Mouse (Mus musculus) cortical plate, adult 2 months (tissue): Measurements from ENCODE around the gene Atxn7l2. TPM values are rescaled to one million over a fixed set of nuclear protein-coding genes. Genes with fewer than 3 reads are reported as not detected.

ENCODE experiments used
- H3K27ac ChIP-seq: fragments of 200-500 bp; 2 replicates; pipeline ENCODE4 v1.5.1; 2012; ENCODE audit warnings: low read length, control low read depth, inconsistent platforms; ENCODE audit not compliant: insufficient read depth
- H3K4me1 ChIP-seq: fragments of 200-500 bp; 2 replicates; pipeline ENCODE4 v1.6.1; 2011; ENCODE audit warnings: low read length; ENCODE audit not compliant: control insufficient read depth, insufficient read depth
- H3K4me3 ChIP-seq: fragments of 200-500 bp; 2 replicates; pipeline ENCODE4 v1.5.1; 2011; ENCODE audit warnings: mild to moderate bottlenecking, low read length, control low read depth; ENCODE audit not compliant: insufficient read depth
- CTCF ChIP-seq: fragments of 200-500 bp; IDR thresholded peaks from 2 replicates; pipeline ENCODE4 v1.5.1; 2011; ENCODE audit warnings: mild to moderate bottlenecking, control low read depth, low read length; ENCODE audit not compliant: insufficient read depth; ENCODE audit errors: extremely low read depth
- POLR2A ChIP-seq: fragments of 200-500 bp; IDR thresholded peaks from 2 replicates; pipeline ENCODE4 v1.6.1; 2011; ENCODE audit warnings: mild to moderate bottlenecking, low read length, control low read depth; ENCODE audit not compliant: insufficient read depth; ENCODE audit errors: extremely low read depth
- polyA plus RNA-seq: library from polyadenylated mRNA; depleted of rRNA; stranded (reverse); fragments of >200 nt; gene quantifications from 2 replicates; pipeline ENCODE4 v1.2.3, GENCODE M21; 2012

The Atxn7l2 gene
- polyA plus RNA-seq, 1 experiment: 36.5 TPM

GRCm38 (mm10) chr3:108195941-108196590, 14.7 kb downstream of the Atxn7l2 start:
- no peak for TF ChIP-seq CTCF
- TF ChIP-seq POLR2A: peak; percentile 17; the same call in 1 of the 2 replicates
- H3K27ac ChIP-seq: peak overlapping the region; percentile 97
- no peak overlapping the region for H3K4me3 ChIP-seq
- peaks cover 10% of the 10 kb centered on the region for H3K4me1 ChIP-seq

DNA sequence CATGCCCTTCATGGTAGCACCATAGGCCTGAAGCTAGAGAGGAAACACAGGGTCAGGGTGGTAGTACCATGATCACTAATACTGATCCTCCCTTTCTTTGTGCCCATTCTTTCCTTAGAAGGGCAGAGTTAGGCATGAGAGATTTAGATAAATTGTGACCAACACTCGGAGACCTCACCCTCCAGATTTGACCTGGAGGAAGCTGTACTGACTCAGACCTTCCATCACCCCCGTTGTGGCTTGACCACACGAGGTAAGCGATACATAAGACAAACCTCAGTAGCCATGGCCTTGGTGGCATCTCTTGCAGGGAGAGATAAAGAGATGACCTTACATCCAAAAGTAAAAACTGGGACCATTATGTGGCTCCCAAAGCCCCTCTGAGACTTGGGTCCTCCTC, 15.4 kb downstream of the Atxn7l2 start:
- H3K4me1 ChIP-seq: peaks cover 10% of the 10 kb centered on the region
- no peak for TF ChIP-seq CTCF
- TF ChIP-seq POLR2A: no peak
- H3K4me3 ChIP-seq: no peak overlapping the region
- no peak overlapping the region for H3K27ac ChIP-seq

GRCm38 (mm10) chr3:108193686-108194085, 17.0 kb downstream of the Atxn7l2 start:
- TF ChIP-seq CTCF (no peak), POLR2A (no peak)
- H3K4me3 ChIP-seq: no peak overlapping the region
- peaks cover 16% of the 10 kb centered on the region for H3K4me1 ChIP-seq
- H3K27ac ChIP-seq: peak overlapping the region; percentile 27; the same call in 1 of the 2 replicates

GRCm38 (mm10) chr3:108189897-108190296, 20.8 kb downstream of the Atxn7l2 start:
- TF ChIP-seq POLR2A (no peak), CTCF (no peak)
- Histone ChIP-seq H3K27ac (no peak overlapping the region), H3K4me1 (peaks cover 20% of the 10 kb centered on the region), H3K4me3 (no peak overlapping the region)

DNA sequence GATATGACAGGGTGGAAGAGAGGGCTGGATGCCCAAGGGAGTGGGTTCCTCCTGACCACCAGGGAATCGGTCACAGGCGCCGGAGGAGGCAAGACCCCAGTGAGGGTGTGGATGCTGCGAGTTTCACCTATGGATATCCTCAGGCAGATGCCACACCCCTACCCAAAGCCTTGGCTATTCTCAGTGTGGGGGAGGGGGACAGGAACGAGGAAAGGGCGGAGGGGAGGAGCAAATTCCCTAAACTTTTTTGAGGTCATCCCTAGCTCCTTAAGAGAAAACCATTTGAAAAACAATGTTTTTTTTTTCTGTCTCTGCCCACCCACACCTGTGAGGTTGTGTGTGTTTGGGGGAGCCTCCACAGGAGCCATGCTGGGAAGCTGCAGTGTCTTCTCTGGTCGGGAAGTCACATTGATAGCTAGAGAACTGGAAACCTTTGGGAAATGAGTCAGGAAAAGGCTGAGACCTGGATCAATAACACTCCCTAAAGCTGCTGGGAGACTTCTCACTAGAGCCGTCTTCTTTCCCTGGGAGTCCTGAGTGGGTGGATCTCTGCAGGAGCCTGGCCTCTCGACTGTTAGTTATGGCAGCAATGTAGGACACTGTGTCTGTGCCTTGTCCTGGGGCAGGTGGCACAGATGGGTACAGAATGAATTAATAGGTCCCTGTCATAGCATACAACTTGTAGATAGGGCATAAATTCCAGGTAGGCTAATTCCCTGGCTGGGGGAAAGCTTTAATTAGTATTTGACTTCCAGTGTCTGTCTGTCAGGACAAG, 21.8 kb downstream of the Atxn7l2 start:
- H3K4me1 ChIP-seq: peaks cover 19% of the 10 kb centered on the region
- TF ChIP-seq POLR2A (no peak), CTCF (no peak)
- H3K4me3 ChIP-seq: peak overlapping the region; percentile 61; the same call in 1 of the 2 replicates
- no peak overlapping the region for H3K27ac ChIP-seq

GRCm38 (mm10) chr3:108187111-108187795, 23.5 kb downstream of the Atxn7l2 start:
- peaks cover 16% of the 10 kb centered on the region for H3K4me1 ChIP-seq
- H3K4me3 ChIP-seq: peak overlapping the region; percentile 61
- no peak for TF ChIP-seq POLR2A
- no peak for TF ChIP-seq CTCF
- no peak overlapping the region for H3K27ac ChIP-seq

DNA sequence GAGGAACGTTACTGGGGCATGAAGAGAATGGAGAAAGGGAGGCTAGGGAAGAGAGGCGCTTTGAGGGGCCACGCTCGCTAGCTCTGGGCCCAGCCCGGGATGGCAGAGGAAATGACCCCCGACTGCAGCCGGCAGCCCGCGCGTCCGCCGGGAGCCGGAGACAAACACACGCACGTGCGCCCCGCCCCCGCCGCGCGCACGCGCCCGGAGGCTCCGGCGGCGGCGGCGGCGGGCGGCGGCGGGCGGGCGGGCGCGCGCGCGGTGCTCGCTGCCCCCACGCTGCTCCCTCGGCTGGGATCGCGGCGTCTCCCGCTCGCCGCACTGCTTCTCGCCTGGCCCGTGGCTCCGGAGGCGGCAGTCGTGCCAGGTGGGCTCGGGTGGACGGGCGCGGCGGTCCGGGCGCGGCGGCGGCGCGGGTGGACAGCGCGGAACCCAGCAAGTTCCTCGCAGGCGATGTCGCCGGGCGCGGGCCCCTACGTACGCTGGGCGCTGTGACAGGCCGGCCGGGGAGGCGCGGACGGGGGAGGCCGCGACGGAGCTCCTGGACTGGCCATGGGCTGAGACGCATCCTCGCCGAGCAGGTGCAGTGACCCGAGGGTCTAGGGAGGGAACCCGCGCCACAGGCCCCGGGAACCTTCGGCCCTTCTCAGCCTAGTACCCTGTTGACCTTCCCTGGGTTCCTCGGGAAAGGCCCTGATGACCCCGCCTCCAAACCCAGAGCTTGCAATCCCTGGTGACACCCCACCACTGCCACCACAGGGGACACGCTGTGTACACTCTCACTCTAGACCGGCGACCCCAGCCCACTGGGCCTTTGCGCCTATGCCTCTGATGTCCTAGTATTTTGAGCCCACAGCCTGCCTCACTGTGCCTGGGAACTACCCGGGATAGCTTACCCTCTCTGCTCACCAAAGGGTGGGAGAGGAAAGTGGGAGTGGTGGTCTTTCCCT, 24.4 kb downstream of the Atxn7l2 start, which contains the start of gene Amigo1:
Gene Amigo1 (plus strand): TSS at position 238 of the 950 bp plus-strand sequence.
- no peak for TF ChIP-seq CTCF
- no peak for TF ChIP-seq POLR2A
- H3K27ac ChIP-seq: peak within 1 kb of the TSS; percentile 95
- H3K4me3 ChIP-seq: peak within 1 kb of the TSS; percentile 61
- peaks cover 16% of the 10 kb centered on the region for H3K4me1 ChIP-seq

GRCm38 (mm10) chr3:108185460-108186097, 25.2 kb downstream of the Atxn7l2 start:
- Histone ChIP-seq H3K4me1 (peaks cover 16% of the 10 kb centered on the region), H3K27ac (0 out of 2 replicates have a peak overlapping the region, but pooled peaks have one; percentile 8), H3K4me3 (peak overlapping the region; percentile 61)
- TF ChIP-seq CTCF: no peak
- no peak for TF ChIP-seq POLR2A
